Mouse (Mus musculus) urinary bladder, postnatal 36 days (tissue): ENCODE results near the gene Bglap2.

Experiments
- DNase-seq, 2 experiments: peaks; one replicate each; pipeline ENCODE4 v3.0.0; 2022; ENCODE audit warnings: low spot score in 2 of 2, mixed read lengths in 1 of 2

Gene Bglap2

DNA sequence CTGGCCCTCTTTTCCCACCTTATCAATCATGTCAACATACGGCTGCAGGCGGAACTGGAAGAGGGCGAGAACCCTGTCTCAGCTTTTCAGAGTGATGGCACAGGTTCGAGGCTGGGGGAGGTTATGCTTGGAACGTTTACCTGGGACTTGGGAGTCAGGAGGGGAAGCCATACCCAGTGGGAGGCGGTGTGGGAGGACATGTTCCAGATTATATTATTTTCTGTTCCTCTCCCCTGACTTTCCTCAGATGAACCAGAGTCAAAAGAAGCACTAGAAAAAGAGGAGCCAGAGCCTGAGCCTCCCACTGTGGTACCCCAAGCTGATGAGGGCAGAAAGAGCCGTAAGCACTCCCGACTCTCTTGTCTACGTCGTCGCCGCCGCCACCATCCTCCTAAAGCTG lies 27.8 kb downstream of the Bglap2 start:
- DNase-seq: no peak

DNA sequence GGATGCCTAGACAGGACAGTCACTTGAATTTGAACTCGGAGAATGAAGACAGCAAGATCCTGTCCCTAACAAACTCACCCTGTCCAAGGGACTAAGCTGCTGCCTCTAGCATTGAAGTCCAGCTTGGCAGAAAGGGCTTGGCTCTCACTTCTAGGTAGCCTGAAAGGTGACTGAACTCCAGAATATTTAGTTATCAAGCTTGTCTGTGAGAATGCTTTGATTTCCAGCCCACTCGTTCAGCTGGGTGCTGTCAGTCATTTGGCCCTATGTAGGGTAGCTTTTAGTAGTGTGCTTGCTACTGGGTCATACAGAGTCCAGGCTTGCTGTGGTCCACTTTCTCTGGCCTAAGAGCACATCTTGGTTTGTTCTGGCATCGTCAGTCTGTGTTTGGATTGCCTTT lies 39.5 kb downstream of the Bglap2 start:
- DNase-seq: no peak

DNA sequence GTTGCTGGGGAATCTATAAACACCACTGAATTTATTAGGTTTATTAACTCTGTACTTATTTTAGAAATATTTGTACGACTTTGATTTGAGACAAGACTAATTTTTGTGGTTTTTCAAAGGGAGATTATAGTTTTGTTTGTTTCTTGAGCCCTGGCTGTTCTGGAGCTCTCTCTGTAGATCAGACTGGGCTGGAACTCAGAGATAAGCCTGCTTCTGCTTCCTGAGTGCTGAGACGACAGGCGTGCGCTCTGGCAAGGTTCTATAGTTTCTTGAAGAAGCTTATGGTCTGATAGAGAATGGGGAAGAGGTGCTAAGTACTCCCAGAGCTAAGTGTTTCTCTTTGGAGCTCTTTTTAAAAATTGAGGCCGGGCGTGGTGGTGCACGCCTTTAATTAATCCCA lies 40.2 kb downstream of the Bglap2 start:
- no peak for DNase-seq

GRCm38 (mm10) chr3:88337367-88338020 lies 41.0 kb downstream of the Bglap2 start:
- DNase-seq: no peak

DNA sequence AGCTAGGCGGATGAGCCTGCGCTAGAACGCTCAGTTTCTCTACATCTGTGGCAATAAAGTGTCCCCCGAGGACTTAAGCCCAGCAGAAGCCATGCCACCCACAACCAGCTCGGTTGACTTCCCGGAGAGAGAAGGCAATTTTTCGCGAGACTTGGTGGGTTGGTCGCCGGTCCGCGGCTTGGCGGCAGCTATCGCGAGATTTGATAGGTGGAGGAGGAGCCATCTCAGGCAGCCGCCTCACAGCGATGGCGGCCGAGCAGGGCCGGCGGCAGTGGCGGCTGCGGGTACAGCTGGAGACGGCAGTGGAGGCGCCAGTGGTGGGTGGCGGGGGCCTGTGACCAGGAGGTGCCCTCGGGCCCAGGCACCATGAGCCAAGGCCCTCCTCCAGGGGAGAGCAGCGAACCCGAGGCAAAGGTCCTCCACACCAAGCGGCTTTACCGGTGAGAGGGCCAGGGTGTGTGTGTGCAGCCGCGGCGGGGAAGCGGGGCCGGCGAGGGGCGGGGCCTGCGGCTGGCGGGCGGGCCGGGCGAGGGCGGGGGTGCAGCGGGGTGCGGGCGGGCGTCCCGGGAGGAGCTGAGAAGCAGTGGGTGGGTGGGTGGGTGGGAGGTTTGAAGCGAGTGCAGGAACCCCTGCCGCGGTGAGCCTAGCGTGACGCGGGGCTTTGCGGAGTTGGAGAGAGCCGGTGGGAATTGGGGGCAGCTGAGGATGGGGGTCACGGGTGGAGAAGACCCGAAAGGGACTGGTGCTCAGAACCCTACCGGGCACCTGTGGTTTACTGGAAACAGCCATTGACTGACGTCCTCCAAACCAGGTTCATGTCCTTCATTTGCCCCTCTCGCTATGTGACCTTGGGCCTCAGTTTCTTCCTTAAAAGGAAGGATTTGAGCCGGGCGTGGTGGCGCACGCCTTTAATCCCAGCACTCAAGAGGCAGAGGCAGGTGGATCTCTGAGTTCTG lies 42.2 kb downstream of the Bglap2 start, which contains the start of the genes Tmem79 and Smg5:
Gene Tmem79, minus strand, starts transcription at position 91 of the 956 bp plus-strand sequence.
Gene Smg5, plus strand, starts transcription at position 203 of the 956 bp plus-strand sequence.
- DNase-seq: peak; percentile 95 to 96

DNA sequence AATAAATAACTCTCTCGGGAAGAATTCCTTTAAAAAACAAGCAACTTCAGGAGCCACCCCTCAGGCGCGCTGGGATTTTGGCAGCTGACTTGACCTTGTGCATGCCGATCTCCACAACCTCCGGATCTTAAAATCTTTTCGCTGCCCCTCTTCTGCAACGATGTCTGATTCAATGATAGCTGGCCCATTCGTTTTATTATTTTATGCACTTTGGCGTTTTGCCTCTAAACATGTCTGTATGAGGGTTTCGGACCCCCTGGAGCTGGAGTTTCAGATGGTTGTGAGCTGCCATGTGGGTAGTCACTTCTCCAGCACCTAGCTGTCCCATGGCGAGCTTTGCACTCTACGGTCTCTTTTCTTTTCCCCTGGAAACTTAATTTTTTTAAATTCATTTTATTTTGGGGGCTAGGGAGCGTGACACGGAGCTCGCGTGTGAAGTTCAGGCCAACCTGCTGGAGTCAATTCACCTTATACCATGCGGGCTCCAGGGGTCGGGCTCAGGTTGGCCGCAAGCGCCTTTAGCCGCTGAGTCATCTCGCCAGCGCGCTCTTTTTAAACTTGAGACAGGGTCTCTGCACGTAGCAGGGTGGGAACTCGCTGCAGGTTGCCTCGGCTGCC lies 43.0 kb downstream of the Bglap2 start:
- DNase-seq: peak in 1 of 2 experiments; percentile 25

DNA sequence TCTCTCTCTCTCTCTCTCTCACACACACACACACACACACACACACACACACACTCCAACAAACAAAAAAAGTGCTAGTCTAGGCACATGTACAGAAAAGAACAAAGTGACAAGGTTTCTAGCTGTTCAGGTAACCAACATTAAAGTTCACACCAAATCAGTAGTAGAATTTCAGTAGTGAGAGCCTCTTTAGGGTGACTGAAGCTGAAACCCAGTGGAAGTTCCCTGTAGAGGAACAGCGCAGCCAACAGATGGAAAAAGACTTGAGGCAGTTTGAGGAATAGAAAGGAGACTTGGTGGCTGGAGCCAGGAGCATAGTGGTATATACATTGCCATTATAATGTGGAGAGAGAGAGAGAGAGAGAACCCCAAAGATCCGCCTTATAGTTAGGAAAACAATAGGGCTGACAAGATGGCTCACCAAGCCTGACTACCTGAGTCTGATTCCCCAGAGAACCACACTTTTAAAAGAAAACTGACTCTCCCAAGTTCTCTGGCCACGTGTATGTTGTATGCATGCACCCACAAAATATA lies 43.5 kb downstream of the Bglap2 start:
- no peak for DNase-seq

DNA sequence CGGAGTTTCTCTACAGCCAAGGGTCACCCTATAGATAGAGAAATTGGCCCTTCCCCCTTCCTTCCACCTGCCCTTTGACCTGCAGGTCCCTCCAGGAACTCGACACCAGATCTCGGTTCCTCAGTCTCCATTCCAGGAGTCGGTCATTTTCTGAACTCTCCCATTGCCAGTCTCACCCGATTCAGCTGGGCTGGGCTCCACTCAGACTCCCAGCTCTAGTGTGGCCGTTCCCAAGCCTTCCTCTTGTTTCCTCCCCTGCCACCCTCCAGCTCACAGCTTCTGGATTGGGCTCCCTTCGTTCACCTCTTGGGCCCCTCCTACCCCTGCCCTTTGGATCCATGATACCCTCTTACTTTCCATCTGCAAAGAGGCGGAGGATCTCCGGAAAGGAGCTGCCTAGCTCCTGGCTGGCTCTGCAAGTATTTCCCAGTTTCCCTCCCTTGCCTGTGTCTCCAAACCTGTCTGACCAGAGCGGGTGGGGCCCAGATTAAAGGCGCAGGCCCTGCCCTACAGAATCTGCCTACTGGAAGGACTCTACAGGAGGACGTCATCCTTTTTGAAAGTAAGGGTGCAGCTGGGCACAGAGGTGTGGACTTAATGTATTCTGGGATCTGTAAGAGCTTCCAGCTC lies 44.4 kb downstream of the Bglap2 start:
- peak; percentile 59 to 71 for DNase-seq

- no peak for DNase-seq
Observed at GRCm38 (mm10) chr3:88331282-88331681, 47.2 kb downstream of the Bglap2 start.

- DNase-seq: no peak
Observed at GRCm38 (mm10) chr3:88328956-88329355, 49.5 kb downstream of the Bglap2 start.
